Mouse (Mus musculus): ENCODE measurements around the gene Nadk.
A peak's percentile ranks its signal among the peaks of the same experiment; 100 is the strongest.
"Not testable (repeated sequence)": the region's sequence is repeated elsewhere in the genome, so short reads cannot be mapped to it uniquely, and the experiment has no call there.

Nadk gene

GRCm38 (mm10) chr4:155570315-155570714 is 8.1 kb downstream of the Nadk start:
- DNase-seq = not testable (repeated sequence)

- no peak for DNase-seq
These were observed 9.3 kb downstream of the Nadk start for GRCm38 (mm10) chr4:155571442-155571841.

- no peak for DNase-seq
These were observed 11.0 kb downstream of the Nadk start for GRCm38 (mm10) chr4:155573155-155573554.

- DNase-seq = no peak
These were observed 11.7 kb downstream of the Nadk start for GRCm38 (mm10) chr4:155573876-155574275.

GRCm38 (mm10) chr4:155574931-155575330 is 12.8 kb downstream of the Nadk start:
- DNase-seq = no peak

GRCm38 (mm10) chr4:155575521-155575920 is 13.3 kb downstream of the Nadk start:
- DNase-seq = no peak

GRCm38 (mm10) chr4:155577132-155577531 is 15.0 kb downstream of the Nadk start:
- DNase-seq = no peak

GRCm38 (mm10) chr4:155577741-155578140 is 15.6 kb downstream of the Nadk start:
- DNase-seq = no peak

GRCm38 (mm10) chr4:155578336-155579125 is 16.4 kb downstream of the Nadk start:
- peak; percentile 42 to 54 for DNase-seq

GRCm38 (mm10) chr4:155580420-155580819 is 18.2 kb downstream of the Nadk start:
- peak in 1 of 2 experiments; percentile 42 for DNase-seq

- peak in 1 of 2 experiments; percentile 34 for DNase-seq
These were observed 20.2 kb downstream of the Nadk start for GRCm38 (mm10) chr4:155582279-155582905.

GRCm38 (mm10) chr4:155589356-155589755 is 27.2 kb downstream of the Nadk start:
- no peak for DNase-seq

- peak in 1 of 2 experiments; percentile 45 for DNase-seq
These were observed 29.0 kb downstream of the Nadk start for GRCm38 (mm10) chr4:155591012-155591719.

- DNase-seq = peak in 1 of 2 experiments; percentile 25
These were observed 31.6 kb downstream of the Nadk start for GRCm38 (mm10) chr4:155593780-155594179.

- peak; percentile 41 to 62 for DNase-seq
These were observed 33.6 kb downstream of the Nadk start for GRCm38 (mm10) chr4:155595777-155596176.

- no peak for DNase-seq
These were observed 34.4 kb downstream of the Nadk start for GRCm38 (mm10) chr4:155596606-155597005.

GRCm38 (mm10) chr4:155598536-155598935 is 36.4 kb downstream of the Nadk start:
- no peak for DNase-seq

- no peak for DNase-seq
These were observed 38.0 kb downstream of the Nadk start for GRCm38 (mm10) chr4:155599901-155600825.

- DNase-seq = peak; percentile 87 to 91
These were observed 39.2 kb downstream of the Nadk start, which contains the start of gene Slc35e2 for GRCm38 (mm10) chr4:155601091-155601996. Slc35e2 (plus strand) TSS chr4:155601416.

- no peak for DNase-seq
These were observed 39.8 kb downstream of the Nadk start for GRCm38 (mm10) chr4:155601997-155602456.

- no peak for DNase-seq
These were observed 40.6 kb downstream of the Nadk start for GRCm38 (mm10) chr4:155602753-155603152.

Measured in lung, adult 18-20 months (tissue).